Mouse (Mus musculus): ENCODE results near the gene Pacsin3.

Pacsin3 gene

DNA sequence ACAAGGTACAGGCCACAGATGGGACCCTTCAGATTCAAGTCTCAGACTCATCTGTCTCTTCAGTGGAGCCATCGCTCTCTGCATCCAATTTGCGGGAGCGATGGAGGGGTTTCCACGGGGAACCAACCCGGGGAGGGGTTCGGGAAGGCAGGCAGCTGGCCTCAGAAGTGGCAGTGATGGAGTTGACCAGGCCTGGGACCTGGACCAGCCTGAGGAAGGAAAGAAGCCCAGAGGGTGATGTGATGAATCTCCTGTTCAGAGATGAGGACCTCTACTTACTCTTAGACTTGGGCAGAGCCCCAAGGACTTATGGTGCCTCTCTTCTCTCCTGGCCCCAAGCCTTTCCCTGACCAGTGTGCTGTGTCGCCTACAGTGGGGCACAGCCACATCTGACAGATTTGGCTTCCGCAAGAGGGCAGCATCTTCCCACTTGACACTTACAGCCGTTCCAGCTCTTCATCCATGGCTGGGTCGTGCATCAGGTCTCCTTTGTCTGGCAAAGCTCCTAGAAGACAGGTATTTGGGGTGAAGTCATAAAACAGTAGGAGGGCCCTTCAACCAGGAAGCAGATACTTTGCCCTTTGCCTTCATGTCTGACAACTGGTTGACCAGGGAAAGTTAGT, 23.1 kb downstream of the Pacsin3 start:
- peaks cover 4% of the 10 kb centered on the region; the same call in 1 of the 2 replicates for H3K36me3 ChIP-seq (ENCODE audit: control insufficient read depth, insufficient read depth, low read length, poor library complexity, severe bottlenecking)
- peak; percentile 29 for DNase-seq (ENCODE audit: low read depth, low spot score)
- H3K27me3 ChIP-seq (ENCODE audit: control insufficient read depth, insufficient read depth, low read length, poor library complexity, severe bottlenecking): peaks cover 1% of the 10 kb centered on the region; the same call in 1 of the 2 replicates

DNA sequence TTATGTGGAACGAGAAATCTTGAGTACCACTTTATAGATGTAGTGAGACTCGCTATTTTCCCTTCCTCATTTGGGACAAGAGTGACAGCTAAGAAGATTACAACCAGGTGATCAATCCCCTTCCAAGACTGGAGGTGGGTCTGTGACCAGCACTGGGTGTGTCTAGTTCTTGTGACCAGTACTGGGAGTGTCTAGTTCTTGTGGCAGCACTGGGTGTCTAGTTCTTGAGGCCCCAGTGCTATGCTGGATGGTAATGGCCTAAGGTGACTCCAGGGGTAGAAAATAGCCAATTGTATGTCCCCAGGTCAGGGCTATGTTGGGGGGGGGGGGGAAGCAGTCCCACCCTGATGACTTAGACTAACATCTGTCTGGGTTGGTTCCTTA, 23.6 kb downstream of the Pacsin3 start:
- peaks cover 4% of the 10 kb centered on the region; the same call in 1 of the 2 replicates for H3K36me3 ChIP-seq (ENCODE audit: control insufficient read depth, insufficient read depth, low read length, poor library complexity, severe bottlenecking)
- H3K27me3 ChIP-seq (ENCODE audit: control insufficient read depth, insufficient read depth, low read length, poor library complexity, severe bottlenecking): peaks cover 1% of the 10 kb centered on the region; the same call in 1 of the 2 replicates
- DNase-seq (ENCODE audit: low read depth, low spot score): no peak

DNA sequence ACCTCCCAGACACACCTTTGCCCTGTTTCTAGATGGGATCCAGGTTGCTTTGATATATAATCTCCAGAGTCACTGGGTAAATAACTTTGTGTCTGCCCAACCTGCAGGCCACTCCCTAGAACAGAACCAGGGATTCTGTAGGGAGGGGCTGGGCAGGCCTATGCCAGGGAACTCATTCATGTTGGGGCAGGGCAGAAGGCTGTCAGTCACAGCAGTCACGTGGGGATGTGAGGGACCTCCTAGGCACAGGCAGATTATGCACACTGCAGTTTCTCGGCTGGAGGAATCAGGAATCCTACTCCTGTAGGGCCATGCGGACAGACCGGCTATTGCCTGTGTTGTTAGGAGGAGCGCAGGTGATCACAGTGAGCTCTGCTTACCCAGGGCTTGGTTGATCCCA, 25.6 kb downstream of the Pacsin3 start:
- H3K27me3 ChIP-seq (ENCODE audit: control insufficient read depth, insufficient read depth, low read length, poor library complexity, severe bottlenecking): peaks cover 1% of the 10 kb centered on the region; the same call in 1 of the 2 replicates
- DNase-seq (ENCODE audit: low read depth, low spot score): no peak
- H3K36me3 ChIP-seq (ENCODE audit: control insufficient read depth, insufficient read depth, low read length, poor library complexity, severe bottlenecking): no peaks in the 10 kb centered on the region

DNA sequence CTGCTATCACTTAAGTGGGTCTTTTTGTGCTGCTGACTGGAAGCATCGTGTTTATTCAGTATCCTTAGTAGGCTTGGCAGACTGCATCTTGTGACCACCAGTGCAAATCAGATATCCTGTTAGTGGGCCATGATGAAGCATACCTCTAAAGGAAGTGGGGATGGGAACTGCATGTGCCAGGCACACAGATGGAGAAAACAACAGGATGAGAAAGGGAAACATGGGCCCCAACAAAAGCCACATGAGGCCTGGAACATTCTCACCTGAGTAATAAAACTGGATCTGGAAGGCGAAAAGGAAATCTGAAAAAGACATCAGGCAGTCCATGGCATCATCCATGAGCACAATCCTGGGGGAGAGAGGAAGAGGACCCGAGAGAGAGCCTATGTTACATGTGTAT, 28.2 kb downstream of the Pacsin3 start:
- H3K27me3 ChIP-seq (ENCODE audit: control insufficient read depth, insufficient read depth, low read length, poor library complexity, severe bottlenecking): peaks cover 1% of the 10 kb centered on the region; the same call in 1 of the 2 replicates
- no peak for DNase-seq (ENCODE audit: low read depth, low spot score)
- H3K36me3 ChIP-seq (ENCODE audit: control insufficient read depth, insufficient read depth, low read length, poor library complexity, severe bottlenecking): no peaks in the 10 kb centered on the region

DNA sequence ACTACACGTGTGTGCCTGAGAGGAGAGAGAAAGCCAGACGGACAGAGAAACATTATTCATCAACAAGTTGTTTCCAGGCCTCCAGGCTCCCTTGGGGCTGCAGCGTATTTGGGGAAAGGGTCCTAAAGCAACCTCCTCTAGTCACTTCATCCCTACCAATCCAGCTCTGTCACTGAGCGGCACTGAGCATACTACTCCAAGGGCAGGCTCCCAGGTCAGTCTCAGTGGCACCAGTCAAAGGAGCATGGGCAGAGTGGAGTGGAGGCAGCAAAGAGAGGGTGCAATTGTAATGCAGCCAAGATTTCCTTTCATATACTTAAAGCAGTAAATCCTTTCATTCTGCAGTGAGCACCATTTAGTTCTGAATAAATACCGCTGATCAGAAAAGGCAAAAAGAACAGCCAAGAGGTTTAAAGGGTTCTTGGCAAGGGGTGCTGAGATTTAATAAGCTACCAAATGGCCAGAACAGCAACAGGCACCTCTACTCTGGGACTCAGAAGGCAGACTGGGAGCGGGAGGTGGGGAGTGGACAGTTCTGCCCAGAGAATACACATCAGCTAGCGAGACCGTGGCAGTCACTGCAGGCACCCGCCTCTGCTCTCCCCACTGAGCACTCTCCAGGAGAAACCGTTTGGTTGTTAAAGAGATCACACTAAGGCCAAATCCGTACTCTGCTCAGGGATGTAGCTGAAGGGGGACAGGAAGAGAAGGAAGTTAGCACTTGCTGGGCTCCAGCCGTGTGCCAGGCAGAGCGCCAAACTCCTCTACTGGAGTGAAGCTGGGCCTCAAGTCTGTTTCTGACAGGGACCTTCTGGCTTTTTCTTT, 28.8 kb downstream of the Pacsin3 start:
- H3K36me3 ChIP-seq (ENCODE audit: control insufficient read depth, insufficient read depth, low read length, poor library complexity, severe bottlenecking): no peaks in the 10 kb centered on the region
- H3K27me3 ChIP-seq (ENCODE audit: control insufficient read depth, insufficient read depth, low read length, poor library complexity, severe bottlenecking): peaks cover 1% of the 10 kb centered on the region; the same call in 1 of the 2 replicates
- DNase-seq (ENCODE audit: low read depth, low spot score): no peak

DNA sequence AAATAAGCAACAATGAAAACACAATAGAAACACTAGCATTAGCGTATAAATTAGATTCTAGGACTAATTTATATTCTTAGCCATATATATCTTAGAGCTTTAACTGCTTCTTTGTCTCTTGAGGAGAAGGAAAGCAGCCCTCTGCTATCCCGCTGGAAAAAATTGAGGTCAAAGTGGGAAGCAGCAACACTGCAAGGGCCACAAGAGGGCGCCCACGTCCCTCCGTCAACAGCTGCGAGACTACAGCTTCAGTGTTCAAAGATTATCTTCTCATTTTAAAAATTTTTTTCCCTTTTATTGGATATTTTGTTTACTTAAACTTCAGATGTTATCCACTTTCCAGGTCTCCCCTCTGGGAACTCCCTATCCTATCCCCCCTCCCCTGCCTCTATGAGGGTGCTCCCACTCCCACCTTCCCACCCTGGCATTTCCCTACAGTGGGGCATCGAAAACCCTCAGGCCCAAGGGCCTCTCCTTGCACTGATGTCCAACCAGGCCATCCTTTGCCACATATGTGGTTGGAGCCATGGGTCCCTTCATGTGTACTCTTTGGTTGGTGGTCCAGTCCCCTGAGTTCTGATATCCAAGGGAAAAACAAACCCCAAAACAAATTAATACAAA, 30.2 kb downstream of the Pacsin3 start:
- peaks cover 1% of the 10 kb centered on the region; the same call in 1 of the 2 replicates for H3K27me3 ChIP-seq (ENCODE audit: control insufficient read depth, insufficient read depth, low read length, poor library complexity, severe bottlenecking)
- DNase-seq (ENCODE audit: low read depth, low spot score): peak; percentile 65
- H3K36me3 ChIP-seq (ENCODE audit: control insufficient read depth, insufficient read depth, low read length, poor library complexity, severe bottlenecking): no peaks in the 10 kb centered on the region

DNA sequence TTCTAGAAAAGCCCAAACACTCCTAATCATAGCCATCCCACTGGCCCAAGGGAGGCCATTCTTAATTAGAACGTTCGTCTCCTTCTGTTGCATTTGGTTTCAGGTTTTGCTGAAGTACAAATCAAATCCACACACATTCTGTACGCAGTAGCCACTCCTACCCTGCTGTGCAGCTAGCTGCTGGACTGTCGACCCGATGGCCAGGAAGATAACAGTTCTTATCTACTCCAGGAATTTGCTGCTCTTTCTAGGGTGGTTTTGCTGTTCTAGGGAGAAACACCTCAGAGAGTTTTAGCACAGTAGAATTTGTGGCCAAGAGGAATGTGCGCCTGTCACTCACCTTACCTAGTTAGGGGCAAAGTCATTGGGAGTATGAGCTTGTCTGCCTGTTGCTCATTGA, 31.8 kb downstream of the Pacsin3 start:
- DNase-seq (ENCODE audit: low read depth, low spot score): no peak
- no peaks in the 10 kb centered on the region for H3K36me3 ChIP-seq (ENCODE audit: control insufficient read depth, insufficient read depth, low read length, poor library complexity, severe bottlenecking)
- peaks cover 1% of the 10 kb centered on the region; the same call in 1 of the 2 replicates for H3K27me3 ChIP-seq (ENCODE audit: control insufficient read depth, insufficient read depth, low read length, poor library complexity, severe bottlenecking)

DNA sequence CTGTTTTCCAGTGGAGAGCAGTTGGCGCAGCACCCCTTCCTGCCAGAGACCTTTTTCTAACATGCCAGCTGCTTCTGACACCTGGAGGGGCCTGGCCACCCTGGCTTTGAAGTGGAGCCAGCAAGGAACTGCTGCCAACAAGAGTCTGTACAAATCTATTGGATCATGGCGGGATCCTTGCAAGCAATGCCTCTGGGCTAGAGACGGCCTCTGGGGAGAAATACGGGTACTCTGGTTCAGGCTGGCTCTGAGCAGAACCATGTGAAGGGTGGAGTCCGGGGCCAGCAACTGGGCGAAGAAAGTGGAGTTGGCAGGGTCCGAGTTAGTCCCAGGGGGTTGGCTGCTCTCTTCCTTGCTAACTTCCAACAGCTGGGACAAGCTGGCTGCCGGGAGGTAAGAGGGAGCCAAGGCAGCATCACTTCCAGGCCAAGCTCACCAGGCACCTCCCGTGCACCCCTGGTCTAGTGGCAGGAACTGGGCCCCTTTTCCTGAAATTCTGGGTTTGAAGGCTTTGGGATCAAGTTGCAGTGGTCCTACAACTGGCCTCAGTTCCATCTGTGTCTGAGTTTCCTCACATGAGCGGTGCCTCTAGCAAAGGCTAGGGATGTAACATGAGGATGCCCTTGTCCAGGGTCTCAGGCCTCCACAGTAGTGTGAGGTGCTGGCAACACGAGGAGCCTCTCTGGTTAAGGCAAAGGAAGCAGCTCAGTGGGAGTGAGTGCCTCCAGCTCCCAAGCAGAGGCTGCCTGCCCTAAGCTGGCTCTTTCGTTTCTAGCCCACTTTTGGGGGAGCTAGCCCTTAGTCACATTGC, 35.6 kb downstream of the Pacsin3 start:
- no peak for DNase-seq (ENCODE audit: low read depth, low spot score)
- H3K27me3 ChIP-seq (ENCODE audit: control insufficient read depth, insufficient read depth, low read length, poor library complexity, severe bottlenecking): no peaks in the 10 kb centered on the region
- H3K36me3 ChIP-seq (ENCODE audit: control insufficient read depth, insufficient read depth, low read length, poor library complexity, severe bottlenecking): no peaks in the 10 kb centered on the region

DNA sequence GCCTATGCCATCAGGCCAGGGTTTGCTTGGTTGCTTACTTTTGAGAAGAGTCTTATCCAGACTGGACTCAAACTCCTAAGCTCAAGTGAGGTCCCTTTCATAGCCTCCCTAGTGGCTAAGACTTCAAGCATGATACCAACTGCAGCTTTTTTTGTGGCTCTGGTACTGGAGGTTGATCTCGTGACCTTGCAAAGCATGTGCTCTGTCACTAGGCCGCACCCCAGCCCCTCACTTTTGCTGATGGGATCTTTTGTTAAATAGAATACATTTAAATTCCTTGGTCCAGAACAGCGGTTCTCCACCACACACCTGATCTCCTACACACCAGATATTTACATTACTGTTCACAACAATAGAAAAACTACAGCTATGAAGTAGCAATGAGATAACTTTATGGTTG, 38.5 kb downstream of the Pacsin3 start:
- no peak for DNase-seq (ENCODE audit: low read depth, low spot score)
- Histone ChIP-seq H3K27me3 (ENCODE audit: control insufficient read depth, insufficient read depth, low read length, poor library complexity, severe bottlenecking) (no peaks in the 10 kb centered on the region), H3K36me3 (ENCODE audit: control insufficient read depth, insufficient read depth, low read length, poor library complexity, severe bottlenecking) (no peaks in the 10 kb centered on the region)

DNA sequence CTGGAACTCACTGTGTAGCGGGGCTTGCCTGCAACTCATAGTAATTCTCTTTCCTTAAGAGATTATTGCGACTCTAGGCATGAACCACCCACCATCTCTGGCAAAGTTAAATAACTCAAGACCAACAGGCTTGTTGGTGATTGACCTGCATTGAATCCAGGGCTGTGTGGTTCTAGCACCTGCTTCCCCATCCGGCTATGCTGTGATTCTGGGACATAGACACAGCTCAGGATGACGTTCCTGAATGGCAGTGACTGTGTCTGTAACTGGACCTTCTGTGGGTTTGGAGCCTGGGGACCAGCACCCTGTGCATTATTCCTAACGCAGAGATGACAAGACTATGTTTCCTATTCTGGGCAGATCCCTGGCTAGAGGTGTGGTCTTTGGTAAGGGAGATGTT, 40.1 kb downstream of the Pacsin3 start:
- H3K36me3 ChIP-seq (ENCODE audit: control insufficient read depth, insufficient read depth, low read length, poor library complexity, severe bottlenecking): no peaks in the 10 kb centered on the region
- no peak for DNase-seq (ENCODE audit: low read depth, low spot score)
- H3K27me3 ChIP-seq (ENCODE audit: control insufficient read depth, insufficient read depth, low read length, poor library complexity, severe bottlenecking): no peaks in the 10 kb centered on the region

DNA sequence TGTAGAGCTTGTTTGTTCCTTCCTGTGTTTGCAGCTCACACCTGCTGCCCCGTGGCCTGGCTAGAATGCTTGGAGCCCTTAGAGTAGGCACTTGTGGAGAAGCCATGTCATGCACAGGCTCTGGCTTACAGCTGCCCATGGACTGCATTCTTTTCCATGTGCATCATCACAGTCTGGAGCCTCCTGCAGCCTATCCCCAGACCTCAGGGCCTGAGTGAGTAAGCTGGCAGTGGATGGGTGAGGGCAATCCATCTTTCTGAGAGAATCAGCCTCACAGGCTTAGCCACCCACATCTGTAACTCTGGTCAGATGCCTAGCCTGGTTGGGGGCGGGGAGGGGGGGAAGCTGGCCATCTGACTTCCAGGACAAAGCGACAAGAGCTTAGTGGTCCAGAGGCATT, 43.4 kb downstream of the Pacsin3 start:
- DNase-seq (ENCODE audit: low read depth, low spot score): no peak
- Histone ChIP-seq H3K27me3 (ENCODE audit: control insufficient read depth, insufficient read depth, low read length, poor library complexity, severe bottlenecking) (no peaks in the 10 kb centered on the region), H3K36me3 (ENCODE audit: control insufficient read depth, insufficient read depth, low read length, poor library complexity, severe bottlenecking) (no peaks in the 10 kb centered on the region)

DNA sequence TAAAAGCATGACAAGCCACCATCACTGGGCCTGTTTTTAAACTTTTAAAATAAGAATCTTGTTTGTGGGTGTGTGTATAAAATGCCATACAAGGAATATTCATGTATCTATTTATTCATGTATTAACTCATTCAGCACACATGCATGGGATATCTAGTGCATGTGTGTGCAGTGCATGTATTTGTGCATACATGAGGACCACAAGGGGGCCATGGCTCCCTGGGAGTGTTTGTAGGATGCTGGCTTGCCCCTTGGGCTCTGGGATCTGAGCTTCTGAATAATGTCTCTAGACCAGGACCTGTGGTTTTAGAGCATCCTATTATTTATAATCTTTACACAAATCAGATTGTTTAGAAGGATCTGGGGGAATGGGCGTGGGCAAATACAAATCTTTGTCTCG, 45.0 kb downstream of the Pacsin3 start:
- Histone ChIP-seq H3K27me3 (ENCODE audit: control insufficient read depth, insufficient read depth, low read length, poor library complexity, severe bottlenecking) (no peaks in the 10 kb centered on the region), H3K36me3 (ENCODE audit: control insufficient read depth, insufficient read depth, low read length, poor library complexity, severe bottlenecking) (no peaks in the 10 kb centered on the region)
- no peak for DNase-seq (ENCODE audit: low read depth, low spot score)

DNA sequence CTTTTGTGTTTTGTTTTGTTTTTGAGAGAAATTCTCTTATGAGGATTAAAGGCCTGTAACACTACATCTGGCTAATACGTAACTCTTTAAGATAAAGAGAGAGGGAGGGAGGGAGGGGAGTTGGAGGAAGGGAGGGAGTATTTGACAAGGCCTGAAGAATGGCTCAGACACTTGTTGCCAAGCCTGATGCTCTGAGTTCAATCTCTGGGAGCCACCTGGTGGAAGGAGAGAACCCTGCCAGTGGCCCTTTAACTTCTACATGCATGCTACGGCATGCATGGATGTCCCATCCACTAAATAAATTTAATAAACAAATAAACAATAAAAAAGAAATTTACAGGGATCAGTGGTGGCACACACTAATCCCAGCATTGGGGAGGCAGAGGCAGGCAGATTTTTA, 46.1 kb downstream of the Pacsin3 start:
- Histone ChIP-seq H3K36me3 (ENCODE audit: control insufficient read depth, insufficient read depth, low read length, poor library complexity, severe bottlenecking) (no peaks in the 10 kb centered on the region), H3K27me3 (ENCODE audit: control insufficient read depth, insufficient read depth, low read length, poor library complexity, severe bottlenecking) (no peaks in the 10 kb centered on the region)
- no peak for DNase-seq (ENCODE audit: low read depth, low spot score)

DNA sequence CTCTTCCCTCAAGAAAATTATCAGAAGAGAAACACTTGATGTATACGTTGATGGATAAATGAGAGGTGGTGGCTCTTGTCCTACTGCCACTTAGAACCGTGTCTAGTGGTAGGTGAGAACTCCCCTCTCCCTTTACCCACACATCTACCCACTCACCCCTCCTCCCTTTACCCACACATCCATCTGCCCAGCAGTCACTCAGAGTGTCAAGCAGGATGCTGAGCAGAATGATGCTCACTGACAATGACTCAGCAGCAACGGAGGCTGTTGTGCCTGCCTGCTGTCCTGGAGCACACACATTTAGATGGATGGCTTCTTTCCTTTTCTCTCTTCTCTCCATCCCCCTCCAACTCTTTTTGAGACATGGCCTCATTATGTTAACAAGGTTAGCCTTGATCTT, 47.1 kb downstream of the Pacsin3 start:
- H3K27me3 ChIP-seq (ENCODE audit: control insufficient read depth, insufficient read depth, low read length, poor library complexity, severe bottlenecking): no peaks in the 10 kb centered on the region

More for the DNA sequence above, 47.1 kb downstream of the Pacsin3 start:
- H3K36me3 ChIP-seq (ENCODE audit: control insufficient read depth, insufficient read depth, low read length, poor library complexity, severe bottlenecking): no peaks in the 10 kb centered on the region
- DNase-seq (ENCODE audit: low read depth, low spot score): no peak

Measured in splenic B cell, adult 2 months (primary cell).